Mouse (Mus musculus): ENCODE results near the gene Mri1. TPM values are rescaled to one million over a fixed set of nuclear protein-coding genes. Genes with fewer than 3 reads are reported as not detected.
"Not testable (repeated sequence)": the region's sequence is repeated elsewhere in the genome, so short reads cannot be mapped to it uniquely, and the experiment has no call there.

The Mri1 gene
- total RNA-seq (2021): 10 to 100 TPM; 24.7 to 28.7 TPM
- long read RNA-seq, experiment 1, transcript Mri1-203 (5 exons, 2,819 nt): major isoform, 8 of 25 reads
- long read RNA-seq, experiment 1, partial matches to known transcripts: 8 of 25 reads
- long read RNA-seq, experiment 1, other reads (novel, unspliced or antisense): 8 of 25 reads
- long read RNA-seq, experiment 2, transcript Mri1-203 (5 exons, 2,819 nt): major isoform, 14 of 22 reads
- long read RNA-seq, experiment 2, partial matches to known transcripts: 2 of 22 reads
- long read RNA-seq, experiment 2, other reads (novel, unspliced or antisense): 5 of 22 reads

DNA sequence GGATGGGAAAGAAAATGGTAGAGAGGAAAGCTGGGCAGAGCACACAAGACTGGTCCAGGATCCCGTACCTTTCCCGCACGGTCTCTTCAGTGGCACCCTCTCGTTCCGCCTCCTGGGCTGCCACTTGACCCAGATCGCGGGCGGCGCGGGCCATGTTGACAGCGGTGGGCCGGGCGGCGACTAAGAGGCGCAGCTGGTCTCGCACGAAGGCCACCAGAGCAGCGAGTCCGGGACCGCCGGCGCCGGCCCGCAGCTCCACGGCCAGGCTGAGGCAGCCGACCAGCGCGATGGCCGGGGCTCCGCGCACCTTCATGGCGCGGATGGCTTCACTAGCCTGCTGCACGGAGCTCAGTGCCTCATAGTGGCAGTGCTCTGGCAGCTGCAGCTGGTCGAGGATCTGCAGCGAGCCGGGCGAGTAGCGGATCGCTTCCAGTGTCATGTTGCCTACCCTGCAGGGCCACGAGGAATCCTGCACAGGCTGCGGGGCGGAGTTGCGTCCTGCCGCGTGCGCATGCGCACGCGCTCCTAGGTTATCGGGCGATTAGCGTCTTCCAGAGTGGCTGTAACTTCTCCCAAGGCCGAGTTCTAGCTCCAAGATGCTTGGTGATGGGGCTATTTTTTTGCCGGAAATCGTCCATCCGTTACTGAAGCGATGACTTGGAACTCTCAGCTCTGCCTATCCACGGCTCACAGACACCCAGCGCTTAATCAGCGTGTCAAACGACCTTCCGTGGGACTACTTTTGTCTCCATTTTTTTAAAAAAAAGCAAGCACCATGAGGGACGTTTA is at the start of gene Mri1:
Gene Mri1 (minus strand): TSS at position 505 of the 789 bp plus-strand sequence.
- DNase-seq (ENCODE audit: low spot score in 2 of 2): peak; percentile 80 to 86

DNA sequence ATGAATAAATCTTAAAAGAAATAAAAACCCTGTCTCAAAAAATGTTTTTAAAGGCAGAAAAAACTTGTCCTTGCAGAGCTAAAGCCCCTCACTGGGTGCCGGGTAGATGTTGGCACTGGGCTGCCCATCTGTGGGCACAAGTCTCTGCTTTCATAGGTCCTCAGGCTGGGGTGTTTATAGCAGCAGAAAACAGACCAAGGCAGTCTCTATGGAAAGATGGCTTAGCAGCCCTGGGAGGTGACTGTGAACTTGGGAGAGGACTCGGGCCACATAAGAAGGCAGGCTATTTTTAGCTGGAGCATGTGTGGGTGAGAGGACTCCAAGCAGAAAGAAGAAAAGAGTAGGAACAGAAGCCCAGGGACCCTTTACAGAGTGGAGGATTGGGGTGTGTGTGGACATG is 46.8 kb upstream of the Mri1 start:
- DNase-seq (ENCODE audit: low spot score in 2 of 2): no peak

- no peak for DNase-seq (ENCODE audit: low spot score in 2 of 2)
These were observed 40.1 kb upstream of the Mri1 start for GRCm38 (mm10) chr8:84297029-84297785.

DNA sequence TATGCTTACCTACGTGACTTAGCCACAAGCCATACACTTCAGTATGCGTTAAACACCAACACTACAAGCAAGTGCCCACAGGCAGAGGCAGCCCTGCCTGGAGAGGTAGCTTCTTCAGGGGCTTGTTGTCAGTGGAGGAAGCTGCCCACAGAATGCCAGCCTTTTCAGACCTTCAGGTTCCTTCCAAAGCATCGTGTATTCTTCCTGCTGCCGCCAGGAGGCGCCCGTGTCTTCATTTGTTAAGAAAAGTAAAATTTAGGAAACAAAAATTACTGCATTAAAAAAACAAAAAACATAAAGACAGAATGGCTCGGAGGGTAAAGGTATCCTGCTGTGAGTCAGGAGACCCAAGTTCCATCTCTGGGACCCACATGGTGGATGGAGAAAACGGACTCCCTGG is 34.6 kb upstream of the Mri1 start:
- DNase-seq (ENCODE audit: low spot score in 2 of 2): peak; percentile 57 to 64

DNA sequence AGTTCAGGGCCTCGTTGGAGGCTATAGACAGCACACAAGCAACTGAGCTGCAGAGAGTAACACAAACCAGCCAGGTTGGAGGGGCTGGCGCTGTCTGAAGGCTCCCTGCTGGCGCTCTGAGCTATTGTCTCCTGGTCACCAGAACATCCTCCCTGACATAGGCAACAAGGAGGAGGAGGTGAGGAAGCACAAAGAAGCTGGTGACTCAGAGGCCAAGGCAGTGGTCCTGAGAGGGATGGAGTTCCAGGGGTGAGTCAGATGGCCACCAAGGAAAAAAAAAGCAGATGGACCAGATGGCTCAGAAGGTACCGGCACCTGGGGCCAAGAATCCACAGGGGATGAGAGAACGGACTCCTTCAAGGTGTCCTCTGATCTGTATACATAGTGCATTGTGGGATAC is 34.0 kb upstream of the Mri1 start:
- DNase-seq (ENCODE audit: low spot score in 2 of 2): no peak

- no peak for DNase-seq (ENCODE audit: low spot score in 2 of 2)
These were observed 31.8 kb upstream of the Mri1 start for GRCm38 (mm10) chr8:84288892-84289291.

GRCm38 (mm10) chr8:84285665-84286064 is 28.5 kb upstream of the Mri1 start:
- DNase-seq (ENCODE audit: low spot score in 2 of 2): not testable (repeated sequence)

GRCm38 (mm10) chr8:84284608-84285063 is 27.5 kb upstream of the Mri1 start:
- DNase-seq (ENCODE audit: low spot score in 2 of 2): peak; percentile 38 to 40

DNA sequence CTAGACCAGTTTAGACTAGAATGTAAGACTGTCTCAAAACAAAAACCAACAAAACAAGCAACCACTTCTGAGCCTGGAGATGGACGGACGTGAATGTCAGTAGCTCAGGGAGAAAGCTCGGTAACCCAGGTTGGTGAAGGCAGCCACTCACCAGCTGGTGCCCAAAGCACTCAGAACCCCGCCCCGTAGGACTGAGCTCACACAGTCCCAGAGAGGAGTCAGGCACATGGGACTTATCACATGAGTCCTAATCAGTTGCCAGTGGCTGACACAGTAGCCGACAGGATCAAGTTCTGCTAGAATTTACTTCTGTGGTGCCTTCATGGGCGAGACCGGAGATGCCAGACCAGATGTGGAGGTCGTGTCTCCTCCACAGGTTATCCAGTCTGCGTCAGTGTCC is 23.7 kb upstream of the Mri1 start:
- DNase-seq (ENCODE audit: low spot score in 2 of 2): no peak

DNA sequence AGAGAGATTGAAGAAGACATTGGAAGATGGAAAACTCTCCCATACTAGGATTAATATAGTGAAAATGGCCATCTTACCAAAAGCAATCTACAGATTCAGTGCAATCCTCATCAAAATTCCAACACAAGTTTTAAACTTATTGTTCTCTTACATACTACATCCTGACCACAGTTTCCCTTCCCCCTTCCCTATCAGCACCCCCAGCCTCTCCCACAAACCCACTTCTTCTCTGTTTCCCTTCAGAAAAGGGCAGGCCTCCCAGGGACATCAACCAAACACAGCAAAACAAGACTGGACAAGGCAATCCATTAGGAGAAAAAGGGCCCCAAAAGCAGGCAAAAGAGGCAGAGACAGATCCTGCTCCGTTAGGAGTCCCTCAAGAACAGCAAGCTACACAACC is 19.3 kb upstream of the Mri1 start:
- no peak for DNase-seq (ENCODE audit: low spot score in 2 of 2)

DNA sequence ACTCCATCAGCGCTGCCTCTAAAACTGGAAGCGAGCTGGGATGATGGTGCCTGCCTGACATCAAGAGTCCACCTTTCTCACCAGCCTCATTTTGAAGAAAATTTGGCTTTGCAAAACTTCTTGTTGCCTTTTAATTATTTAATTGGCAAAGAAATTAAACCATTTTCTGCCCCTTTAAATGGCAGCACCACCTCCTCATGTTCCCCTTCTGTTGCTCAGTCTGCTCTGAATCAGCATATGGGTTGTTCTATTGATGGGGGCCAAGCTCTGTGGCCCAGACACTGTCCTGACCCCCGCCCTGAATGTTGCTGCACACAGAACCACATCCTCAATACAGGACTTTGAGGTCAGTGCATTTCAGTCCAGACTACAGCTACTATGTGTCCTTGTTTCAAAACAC is 16.8 kb upstream of the Mri1 start:
- DNase-seq (ENCODE audit: low spot score in 2 of 2): peak in 1 of 2 experiments; percentile 51

DNA sequence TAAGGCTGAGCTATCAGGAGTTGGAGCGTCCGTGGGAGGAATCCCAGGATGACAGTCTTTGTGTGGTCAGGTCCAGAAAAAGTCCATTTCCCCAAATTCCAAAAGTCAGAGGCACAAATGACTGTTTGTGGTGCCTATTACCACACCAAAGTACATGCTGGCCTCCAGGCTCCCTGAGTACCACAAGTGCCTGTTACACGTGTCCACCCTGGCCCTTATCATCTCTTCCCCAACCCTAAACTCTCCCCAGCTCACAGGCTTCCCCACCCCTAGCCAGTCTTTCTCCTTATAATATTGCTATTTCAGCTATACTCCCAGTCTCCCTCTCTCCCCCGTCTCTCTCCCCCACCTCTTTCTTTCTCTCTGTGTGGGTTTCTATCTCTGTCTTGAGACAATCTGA is 15.2 kb upstream of the Mri1 start:
- no peak for DNase-seq (ENCODE audit: low spot score in 2 of 2)

DNA sequence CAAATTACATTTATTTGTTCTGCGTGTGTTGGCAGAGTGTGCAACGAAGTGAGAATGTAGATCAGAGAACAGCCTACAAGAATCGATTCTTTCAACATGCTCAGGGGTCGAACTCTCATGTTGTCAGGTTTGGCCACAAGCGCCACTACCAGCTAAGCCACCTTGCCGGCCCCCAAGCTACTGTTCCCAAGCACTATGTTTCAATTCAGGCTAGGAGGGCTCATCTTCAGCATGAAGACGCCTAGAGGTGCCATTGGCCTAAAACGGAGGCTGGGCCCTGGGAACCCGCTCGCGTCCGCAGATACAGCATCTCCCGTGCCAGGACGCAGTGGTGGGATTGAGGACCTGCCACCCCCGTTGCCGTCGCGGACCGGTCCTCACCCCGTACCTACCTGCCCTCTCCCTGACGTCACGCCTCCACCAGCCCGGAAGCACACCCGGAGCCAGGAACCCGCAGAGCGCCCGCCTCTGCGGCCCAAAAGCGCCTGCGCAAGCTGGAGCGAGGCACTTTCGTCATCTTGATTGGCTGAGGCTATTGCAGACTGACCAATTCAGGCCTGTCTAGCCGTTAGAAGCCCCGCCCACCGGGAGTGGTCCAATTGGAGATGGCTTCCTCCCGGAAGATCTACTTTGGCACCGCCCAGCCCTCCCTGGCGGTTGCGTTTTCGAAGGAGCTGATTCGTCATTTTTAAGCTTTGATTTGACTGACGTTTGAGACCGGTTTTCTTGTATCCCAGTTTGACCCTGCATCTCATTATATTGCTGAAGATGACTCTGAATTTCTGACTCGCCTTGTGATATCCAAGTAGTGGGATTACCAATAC is 13.0 kb upstream of the Mri1 start, which contains the start of gene Ccdc130:
Gene Ccdc130 (minus strand): TSS at position 431 of the 824 bp plus-strand sequence.
- peak; percentile 99 to 100 for DNase-seq (ENCODE audit: low spot score in 2 of 2)

- no peak for DNase-seq (ENCODE audit: low spot score in 2 of 2)
These were observed 4.0 kb upstream of the Mri1 start for GRCm38 (mm10) chr8:84261098-84261497.

DNA sequence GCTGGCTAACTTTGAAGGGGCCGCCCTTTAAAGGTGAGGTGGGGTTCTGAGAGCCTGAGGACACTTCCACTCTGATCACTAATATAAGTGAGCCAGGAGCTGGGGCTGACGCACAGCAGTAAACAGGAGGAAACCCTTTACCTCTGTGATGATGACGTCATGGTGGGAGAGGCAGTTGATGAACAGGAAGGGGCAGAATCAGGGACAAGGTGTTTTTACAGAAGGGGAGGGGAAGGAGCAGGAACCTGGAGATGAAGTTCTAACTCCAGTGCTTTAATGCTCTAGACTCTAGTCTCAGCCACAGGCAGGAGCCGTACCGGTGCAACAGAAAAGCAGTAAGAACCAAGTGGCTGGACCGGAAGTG is 686 bp downstream of the Mri1 start:
- DNase-seq (ENCODE audit: low spot score in 2 of 2): peak in 1 of 2 experiments; percentile 20

- DNase-seq (ENCODE audit: low spot score in 2 of 2): no peak
These were observed 1.3 kb downstream of the Mri1 start for GRCm38 (mm10) chr8:84255858-84256257.

GRCm38 (mm10) chr8:84249257-84250170 is 7.6 kb downstream of the Mri1 start, which contains the start of gene D8Ertd738e:
D8Ertd738e (minus strand) TSS chr8:84249719.
- peak; percentile 81 to 92 for DNase-seq (ENCODE audit: low spot score in 2 of 2)

DNA sequence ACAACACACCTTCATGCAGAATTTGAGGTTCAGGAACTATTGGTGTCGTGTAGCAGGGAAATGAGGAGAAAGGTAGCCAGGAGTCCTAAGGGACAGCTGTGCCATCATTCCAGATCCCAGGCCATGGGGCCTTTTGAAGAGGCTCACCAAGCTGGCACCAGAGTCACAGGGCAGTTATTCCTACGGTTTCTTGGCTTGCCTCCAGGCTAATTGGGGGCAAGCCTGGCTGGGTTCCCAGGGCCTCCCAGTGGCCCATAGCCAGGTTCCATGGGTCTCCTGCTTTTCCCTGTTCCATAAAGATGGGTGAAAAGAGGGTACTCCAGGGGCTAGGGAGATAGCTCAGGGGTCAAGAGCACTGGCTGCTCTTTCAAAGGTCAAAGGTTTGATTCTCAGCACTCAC is 15.3 kb downstream of the Mri1 start:
- DNase-seq (ENCODE audit: low spot score in 2 of 2): no peak

GRCm38 (mm10) chr8:84241167-84241566 is 16.0 kb downstream of the Mri1 start:
- DNase-seq (ENCODE audit: low spot score in 2 of 2): no peak

All from layer of hippocampus, postnatal 14 days (tissue).